Mouse (Mus musculus) embryo, embryonic 11.5 days (tissue): Measurements from ENCODE around the gene Nup155.

Source experiments
- DNase-seq: peaks from one replicate; pipeline ENCODE4 v3.0.0-alpha.2; 2012; ENCODE audit warnings: low read depth, low spot score

The Nup155 gene

GRCm38 (mm10) chr15:8190435-8190834 is 81.4 kb downstream of the Nup155 start:
- no peak for DNase-seq

DNA sequence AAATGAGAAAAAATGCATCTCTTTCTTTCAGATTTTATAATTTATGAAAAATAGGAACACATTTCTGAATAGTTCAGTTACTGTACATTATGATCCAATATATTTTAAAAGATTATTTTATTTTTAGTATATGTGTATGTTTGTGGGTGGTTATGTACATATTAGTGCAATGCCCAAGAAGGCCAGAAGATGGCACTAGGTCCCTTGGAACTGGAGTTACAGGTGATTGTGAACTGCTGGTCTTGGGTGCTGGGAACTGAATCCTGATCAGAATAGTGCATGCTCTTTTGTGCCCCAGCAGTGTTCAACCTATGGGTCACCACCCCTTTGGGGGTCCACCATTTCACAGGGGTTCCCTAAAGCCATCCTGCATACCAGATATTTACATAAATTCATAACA is 91.2 kb downstream of the Nup155 start:
- DNase-seq, result no peak

- DNase-seq, result no peak
Observed at GRCm38 (mm10) chr15:8208362-8208761, 99.3 kb downstream of the Nup155 start.
